Mouse (Mus musculus) forebrain, embryonic 16.5 days (tissue): ENCODE data around the gene Stim2. TPM values are rescaled to one million over a fixed set of nuclear protein-coding genes. Genes with fewer than 3 reads are reported as not detected.
A peak's percentile ranks its signal among the peaks of the same experiment; 100 is the strongest.

Experiments used
- ATAC-seq: fragments of 200-750 bp; cut with Nextera tagmentation; 2 replicates; pipeline ENCODE4 v1.8.0; 2017; ENCODE audit warnings: mild to moderate bottlenecking, moderate library complexity
- H3K27ac ChIP-seq: fragments of 300-500 bp; sonication (generic); 2 replicates; pipeline ENCODE4 v1.5.1; 2014; ENCODE audit warnings: low read length, control low read depth
- H3K27me3 ChIP-seq: fragments of 300-500 bp; sonication (generic); replicated peaks from 2 replicates; pipeline ENCODE4 v1.6.1; 2014; ENCODE audit warnings: low read length; ENCODE audit not compliant: control insufficient read depth, insufficient read depth
- H3K36me3 ChIP-seq: fragments of 300-500 bp; sonication (generic); 2 replicates; pipeline ENCODE4 v1.6.1; 2014; ENCODE audit not compliant: control insufficient read depth, insufficient read depth
- H3K4me1 ChIP-seq: fragments of 300-500 bp; sonication (generic); replicated peaks from 2 replicates; pipeline ENCODE4 v1.6.1; 2014; ENCODE audit warnings: low read length; ENCODE audit not compliant: control insufficient read depth, insufficient read depth
- H3K4me2 ChIP-seq: fragments of 300-500 bp; sonication (generic); 2 replicates; pipeline ENCODE4 v1.6.1; 2014; ENCODE audit warnings: mild to moderate bottlenecking, low read length, control low read depth
- H3K4me3 ChIP-seq: fragments of 300-500 bp; sonication (generic); replicated peaks from 2 replicates; pipeline ENCODE4 v1.5.1; 2014; ENCODE audit warnings: mild to moderate bottlenecking, low read length, control low read depth
- H3K9ac ChIP-seq: fragments of 300-500 bp; sonication (generic); replicated peaks from 2 replicates; pipeline ENCODE4 v1.6.1; 2014; ENCODE audit warnings: low read depth, low read length, control low read depth
- H3K9me3 ChIP-seq: fragments of 300-500 bp; sonication (generic); 2 replicates; pipeline ENCODE4 v1.6.1; 2016; ENCODE audit warnings: low read length; ENCODE audit not compliant: control insufficient read depth
- WGBS: fragments of 180-500 bp; shearing (Covaris S2); extraction: QIAGEN DNeasy Blood & Tissue Kit; methylation state at CpG from one replicate; pipeline ENCODE4 v1.1.7; 2014; 5-methylcytosine and 5-hydroxymethylcytosine counted together
- polyA plus RNA-seq: library from polyadenylated mRNA; unstranded; fragments of >200 nt; fragmentation: Nextera tagmentation; extraction: Ambion mirVana; gene quantifications from 2 replicates; pipeline ENCODE4 v1.2.1, GENCODE M21; 2015

Gene Stim2
- polyA plus RNA-seq, 1 experiment from 2014 or later, result 23.2 TPM

DNA sequence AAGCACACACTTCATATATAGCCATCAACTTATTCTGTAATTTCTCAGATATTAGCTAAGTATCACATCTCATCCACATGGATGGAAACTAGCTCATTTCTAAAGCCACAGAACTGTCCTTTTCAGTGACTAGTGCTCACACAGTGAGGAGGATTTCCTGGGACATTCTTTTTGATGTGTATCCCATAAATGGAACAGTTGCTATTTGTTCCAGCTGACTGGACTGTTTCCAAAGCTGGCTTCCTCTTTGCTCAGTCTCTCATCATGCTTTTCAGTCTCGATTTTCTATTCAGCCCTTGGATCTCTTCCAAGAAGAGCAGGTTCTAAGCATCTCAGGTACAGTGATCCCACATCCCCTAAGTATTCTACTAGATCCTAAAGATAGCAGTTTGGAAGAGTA lies 75.0 kb downstream of the Stim2 start:
- no peaks in the 10 kb centered on the region; the same call in 1 of the 2 replicates for H3K4me1 ChIP-seq
- H3K9ac ChIP-seq, result no peak overlapping the region
- no peak overlapping the region for H3K4me3 ChIP-seq
- H3K4me2 ChIP-seq, result no peak overlapping the region
- WGBS, result 0% methylated on average over 1 of the region's 1 CpGs
- ATAC-seq, result no peak
- H3K36me3 ChIP-seq, result no peaks in the 10 kb centered on the region
- H3K27me3 ChIP-seq, result no peaks in the 10 kb centered on the region
- H3K27ac ChIP-seq, result no peak overlapping the region
- H3K9me3 ChIP-seq, result no peaks in the 10 kb centered on the region

- Histone ChIP-seq H3K36me3 (no peaks in the 10 kb centered on the region), H3K4me1 (no peaks in the 10 kb centered on the region), H3K4me3 (no peak overlapping the region), H3K4me2 (no peak overlapping the region), H3K9me3 (no peaks in the 10 kb centered on the region), H3K9ac (no peak overlapping the region), H3K27me3 (no peaks in the 10 kb centered on the region), H3K27ac (no peak overlapping the region)
- WGBS, result 97% methylated on average over 1 of the region's 1 CpGs
- no peak for ATAC-seq
Observed at GRCm38 (mm10) chr5:54079997-54080396, 81.7 kb downstream of the Stim2 start.

- no peak overlapping the region for H3K4me2 ChIP-seq
- H3K9me3 ChIP-seq, result no peaks in the 10 kb centered on the region
- no peaks in the 10 kb centered on the region for H3K4me1 ChIP-seq
- no peaks in the 10 kb centered on the region for H3K36me3 ChIP-seq
- WGBS, result 90% methylated on average over 3 of the region's 3 CpGs
- no peak for ATAC-seq
- H3K27ac ChIP-seq, result no peak overlapping the region
- no peaks in the 10 kb centered on the region for H3K27me3 ChIP-seq
- H3K9ac ChIP-seq, result no peak overlapping the region
- no peak overlapping the region for H3K4me3 ChIP-seq
Observed at GRCm38 (mm10) chr5:54087912-54088311, 89.6 kb downstream of the Stim2 start.

GRCm38 (mm10) chr5:54098219-54098618 lies 99.9 kb downstream of the Stim2 start:
- no peak for ATAC-seq
- 72% methylated on average over 6 of the region's 6 CpGs for WGBS

DNA sequence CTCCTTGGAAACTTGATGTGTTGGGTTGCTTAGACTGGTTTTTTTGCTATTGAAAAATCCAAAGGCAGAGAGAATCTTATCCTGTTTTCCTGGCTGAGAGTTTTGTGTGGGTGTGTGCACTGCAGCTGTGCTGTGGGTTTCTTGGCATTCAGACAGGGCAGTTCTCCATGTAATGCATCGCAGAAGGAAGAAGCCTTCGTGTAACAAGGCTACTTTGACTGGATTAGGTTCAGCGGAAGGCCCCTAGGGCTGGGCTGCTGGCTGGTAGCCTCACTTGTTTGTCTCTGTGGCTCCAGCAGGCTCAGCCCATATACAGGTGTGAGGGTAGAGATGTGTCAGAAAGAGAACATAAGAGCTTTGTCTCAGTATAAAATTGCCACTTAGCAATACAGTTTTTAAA lies 102.6 kb downstream of the Stim2 start:
- Histone ChIP-seq H3K4me3 (no peak overlapping the region), H3K4me1 (peaks cover 17% of the 10 kb centered on the region), H3K36me3 (no peaks in the 10 kb centered on the region), H3K27me3 (no peaks in the 10 kb centered on the region), H3K4me2 (no peak overlapping the region), H3K9me3 (no peaks in the 10 kb centered on the region), H3K27ac (no peak overlapping the region), H3K9ac (no peak overlapping the region)
- WGBS, result 24% methylated on average over 3 of the region's 3 CpGs
- peak; percentile 78 for ATAC-seq

More at GRCm38 (mm10) chr5:54098219-54098618, 99.9 kb downstream of the Stim2 start:
- Histone ChIP-seq H3K4me2 (no peak overlapping the region), H3K27ac (no peak overlapping the region), H3K36me3 (no peaks in the 10 kb centered on the region), H3K9ac (no peak overlapping the region), H3K4me1 (peaks cover 17% of the 10 kb centered on the region), H3K9me3 (no peaks in the 10 kb centered on the region), H3K4me3 (no peak overlapping the region), H3K27me3 (no peaks in the 10 kb centered on the region)

- no peaks in the 10 kb centered on the region for H3K27me3 ChIP-seq
- H3K27ac ChIP-seq, result peak overlapping the region; percentile 28; the same call in 1 of the 2 replicates
- H3K4me1 ChIP-seq, result peaks cover 17% of the 10 kb centered on the region
- no peaks in the 10 kb centered on the region for H3K9me3 ChIP-seq
- H3K36me3 ChIP-seq, result no peaks in the 10 kb centered on the region
- no peak overlapping the region for H3K9ac ChIP-seq
- ATAC-seq, result peak; percentile 42; the same call in 1 of the 2 replicates
- no peak overlapping the region for H3K4me3 ChIP-seq
- H3K4me2 ChIP-seq, result no peak overlapping the region
- 33% methylated on average over 5 of the region's 5 CpGs for WGBS
Observed at GRCm38 (mm10) chr5:54101318-54101717, 103.0 kb downstream of the Stim2 start.

GRCm38 (mm10) chr5:54101960-54102359 lies 103.7 kb downstream of the Stim2 start:
- H3K4me1 ChIP-seq, result peaks cover 17% of the 10 kb centered on the region
- 41% methylated on average over 1 of the region's 1 CpGs for WGBS
- H3K9me3 ChIP-seq, result no peaks in the 10 kb centered on the region
- no peak; the same call in 1 of the 2 replicates for ATAC-seq
- no peak overlapping the region for H3K4me2 ChIP-seq
- H3K9ac ChIP-seq, result no peak overlapping the region
- H3K27ac ChIP-seq, result no peak overlapping the region
- H3K27me3 ChIP-seq, result no peaks in the 10 kb centered on the region
- no peaks in the 10 kb centered on the region for H3K36me3 ChIP-seq
- no peak overlapping the region for H3K4me3 ChIP-seq

- 89% methylated on average over 4 of the region's 4 CpGs for WGBS
- Histone ChIP-seq H3K27me3 (no peaks in the 10 kb centered on the region), H3K9me3 (no peaks in the 10 kb centered on the region), H3K4me1 (0 out of 2 replicates have a peak, but pooled peaks cover 2% of the 10 kb centered on the region), H3K36me3 (no peaks in the 10 kb centered on the region), H3K9ac (no peak overlapping the region), H3K4me2 (no peak overlapping the region), H3K4me3 (no peak overlapping the region), H3K27ac (no peak overlapping the region)
- no peak for ATAC-seq
Observed at GRCm38 (mm10) chr5:54106669-54107068, 108.4 kb downstream of the Stim2 start.

- H3K27ac ChIP-seq, result no peak overlapping the region
- no peaks in the 10 kb centered on the region for H3K27me3 ChIP-seq
- H3K4me1 ChIP-seq, result 0 out of 2 replicates have a peak, but pooled peaks cover under 1% of the 10 kb centered on the region
- WGBS, result 87% methylated on average over 6 of the region's 6 CpGs
- ATAC-seq, result no peak
- H3K9ac ChIP-seq, result no peak overlapping the region
- no peak overlapping the region for H3K4me2 ChIP-seq
- H3K9me3 ChIP-seq, result no peaks in the 10 kb centered on the region
- no peaks in the 10 kb centered on the region for H3K36me3 ChIP-seq
- H3K4me3 ChIP-seq, result no peak overlapping the region
Observed at GRCm38 (mm10) chr5:54107069-54107468, 108.8 kb downstream of the Stim2 start.

DNA sequence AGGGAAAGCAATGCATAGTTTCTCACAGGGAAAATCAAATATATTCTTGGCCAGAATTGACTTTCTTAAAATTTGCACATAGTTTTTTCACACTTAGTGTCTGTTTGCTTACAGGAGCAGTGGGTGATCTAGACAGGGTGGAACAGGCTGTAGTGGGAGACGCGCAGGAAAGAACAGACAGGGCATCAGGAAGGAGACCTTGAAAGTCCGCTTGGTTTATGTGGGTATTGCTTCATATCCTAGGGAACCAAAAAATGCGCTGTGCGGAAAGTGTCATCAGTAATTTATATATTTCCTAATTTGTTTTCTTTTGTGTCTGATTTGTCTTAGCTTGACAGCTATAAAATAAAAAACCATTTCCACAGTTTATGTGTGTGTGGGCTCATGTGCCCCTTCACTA lies 110.8 kb downstream of the Stim2 start:
- Histone ChIP-seq H3K27me3 (no peaks in the 10 kb centered on the region), H3K9me3 (no peaks in the 10 kb centered on the region), H3K36me3 (no peaks in the 10 kb centered on the region), H3K4me3 (no peak overlapping the region), H3K9ac (no peak overlapping the region), H3K4me2 (no peak overlapping the region), H3K4me1 (no peaks in the 10 kb centered on the region), H3K27ac (no peak overlapping the region)
- WGBS, result 95% methylated on average over 5 of the region's 5 CpGs
- no peak for ATAC-seq
